Comparison of ENCODE assay signal across 7 mouse cellular contexts in the genomic region with DNA sequence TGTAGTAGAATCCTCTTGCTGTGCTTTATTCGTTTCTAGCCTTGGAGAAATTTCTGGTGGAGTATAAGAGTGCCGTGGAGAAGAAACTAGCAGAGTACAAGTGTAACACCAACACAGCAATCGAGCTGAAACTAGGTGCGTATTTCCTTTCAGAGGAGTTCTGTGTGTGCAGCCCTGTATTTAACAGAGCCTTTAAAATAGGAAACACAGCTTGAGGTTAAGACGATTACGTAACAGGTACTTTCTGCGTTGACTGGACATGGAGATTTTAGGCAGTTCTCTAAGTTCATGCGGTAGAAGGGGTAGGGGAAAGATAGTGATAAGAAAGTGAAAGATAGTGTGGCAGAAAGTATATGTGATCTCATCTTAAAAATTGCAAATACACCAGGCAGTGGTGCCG. TPM values are rescaled to one million over a fixed set of nuclear protein-coding genes. Genes with fewer than 3 reads are reported as not detected.
DNase-seq lines count a peak whose midpoint lies in the region; ATAC-seq and TF ChIP-seq lines count a peak whose summit lies in the region.

No protein-coding gene starts in this region.

- peak overlapping the region; percentile 93 for H3K4me3 ChIP-seq in forebrain, embryonic 14.5 days (ENCODE audit: low read depth, low read length)
- peak overlapping the region; percentile 95 for H3K4me3 ChIP-seq in liver, postnatal 0 days (ENCODE audit: low read depth, low read length)

- no peaks in the 10 kb centered on the region for H3K27me3 ChIP-seq in forebrain, embryonic 14.5 days (replicated peaks; ENCODE audit: control insufficient read depth, insufficient read depth, low read length)
- H3K27me3 ChIP-seq in liver, postnatal 0 days (ENCODE audit: insufficient read depth, low read length): no peaks in the 10 kb centered on the region

- peak overlapping the region; percentile 77 for H3K9ac ChIP-seq in forebrain, embryonic 14.5 days (ENCODE audit: low read length)
- peak overlapping the region; percentile 89 for H3K9ac ChIP-seq in liver, postnatal 0 days (replicated peaks)

- no peak for TF ChIP-seq EP300 in liver, postnatal 0 days (IDR thresholded peaks at IDR 0.05; ENCODE audit: low read depth)

- H3K36me3 ChIP-seq in forebrain, embryonic 14.5 days (ENCODE audit: control insufficient read depth, insufficient read depth, low read length): 0 out of 2 replicates have a peak, but pooled peaks cover 5% of the 10 kb centered on the region
- H3K36me3 ChIP-seq in liver, postnatal 0 days (replicated peaks; ENCODE audit: insufficient read depth, low read length): peaks cover 12% of the 10 kb centered on the region

- peak; percentile 54 for DNase-seq in 3T3-L1 (ENCODE audit: low read depth, low spot score)
- DNase-seq in CD4-positive, CD25-positive, alpha-beta regulatory T cell, adult 2 months (ENCODE audit: low read depth, low spot score): peak; percentile 56
- no peak for DNase-seq in forebrain, embryonic 14.5 days (ENCODE audit: low spot score)
- DNase-seq in liver, postnatal 0 days: no peak
- no peak for DNase-seq in adrenal gland, adult (ENCODE audit: inconsistent age in 2 of 2, low spot score in 1 of 2)
- no peak for DNase-seq in spleen, postnatal 36 days (ENCODE audit: low spot score in 2 of 2)
- no peak for DNase-seq in kidney, postnatal 36 days

- no peak for TF ChIP-seq CTCF in liver, postnatal 0 days (IDR thresholded peaks at IDR 0.05; ENCODE audit: low read depth)

- ATAC-seq in forebrain, embryonic 14.5 days: no peak
- ATAC-seq in liver, postnatal 0 days: no peak

- WGBS in forebrain, embryonic 14.5 days: 67% methylated on average over 9 of the region's 9 CpGs
- WGBS in liver, postnatal 0 days (ENCODE audit: insufficient replicate concordance): 15% methylated on average over 9 of the region's 9 CpGs

- no peaks in the 10 kb centered on the region for H3K9me3 ChIP-seq in forebrain, embryonic 14.5 days (replicated peaks; ENCODE audit: control insufficient read depth, low read length)
- H3K9me3 ChIP-seq in liver, postnatal 0 days (ENCODE audit: low read length): no peaks in the 10 kb centered on the region

- no peaks in the 10 kb centered on the region for H3K4me1 ChIP-seq in forebrain, embryonic 14.5 days (ENCODE audit: control insufficient read depth, insufficient read depth, low read length)
- peaks cover 9% of the 10 kb centered on the region for H3K4me1 ChIP-seq in liver, postnatal 0 days (ENCODE audit: insufficient read depth)

- no peak overlapping the region for H3K27ac ChIP-seq in forebrain, embryonic 14.5 days (ENCODE audit: low read depth, low read length)
- H3K27ac ChIP-seq in liver, postnatal 0 days (ENCODE audit: low read depth): peak overlapping the region; percentile 91

- H3K4me2 ChIP-seq in forebrain, embryonic 14.5 days (ENCODE audit: low read length): peak overlapping the region; percentile 77
- H3K4me2 ChIP-seq in liver, postnatal 0 days (ENCODE audit: low read depth, low read length): peak overlapping the region; percentile 90

RNA-seq across cellular contexts. Expression of gene Hat1, which starts 1.1 kb away (rescaled TPM):
- polyA plus RNA-seq in forebrain, embryonic 14.5 days (2014; fragmentation: Nextera tagmentation; extraction: Ambion mirVana): 89.0 and 96.6 TPM in 2 replicates
- 49.2 and 53.6 TPM in 2 replicates for polyA plus RNA-seq in liver, postnatal 0 days (2015; fragmentation: Nextera tagmentation; extraction: Ambion mirVana)

RNA-seq across cellular contexts. Expression of gene Slc25a12, which starts 22.3 kb away (rescaled TPM):
- polyA plus RNA-seq in forebrain, embryonic 14.5 days (2014; fragmentation: Nextera tagmentation; extraction: Ambion mirVana): 67.2 and 80.6 TPM in 2 replicates
- 20.5 and 21.0 TPM in 2 replicates for polyA plus RNA-seq in liver, postnatal 0 days (2015; fragmentation: Nextera tagmentation; extraction: Ambion mirVana)

Comparison
In these comparisons a context has a peak if more than half of its experiments do, and no peak if none do; other contexts are left out.
1. DNase-seq: peak in 3T3-L1 (single experiment) and CD4-positive, CD25-positive, alpha-beta regulatory T cell, adult 2 months (single experiment); none in forebrain, embryonic 14.5 days (single experiment), liver, postnatal 0 days (single experiment), adrenal gland, adult (0 of 2), spleen, postnatal 36 days (0 of 2) and kidney, postnatal 36 days (0 of 2).